Mouse (Mus musculus) adrenal gland, postnatal 36 days (tissue): Measurements from ENCODE around the gene Mpdz. TPM values are rescaled to one million over a fixed set of nuclear protein-coding genes. Genes with fewer than 3 reads are reported as not detected.

Experiments
- DNase-seq, 2 experiments: peaks; one replicate each; pipeline ENCODE4 v3.0.0; 2021; ENCODE audit warnings: mixed read lengths in 1 of 2
- long read RNA-seq, 2 experiments: library from polyadenylated mRNA; stranded (forward); transcript quantifications; one replicate each; pipeline ENCODE4 v2.0.0; 2021; ENCODE audit warnings: borderline sequencing depth in 2 of 2
- total RNA-seq, 2 experiments: library from RNA; stranded (reverse); gene quantifications; 2 replicates each; pipeline ENCODE4 v1.2.3; 2021

Gene Mpdz
- 100 to 1,000 TPM in 1 of 2 experiments, 10 to 100 TPM in 1; 92.0 to 113 TPM for total RNA-seq
- long read RNA-seq, experiment 1, partial matches to known transcripts: 5 of 14 reads
- long read RNA-seq, experiment 1, other reads (novel, unspliced or antisense): 8 of 14 reads
- long read RNA-seq, experiment 2, partial matches to known transcripts: 1 of 6 reads
- long read RNA-seq, experiment 2, other reads (novel, unspliced or antisense): 5 of 6 reads

GRCm38 (mm10) chr4:81442078-81442981 lies at the start of gene Mpdz:
Gene Mpdz, minus strand, starts transcription at chr4:81442815.
- peak; percentile 86 to 90 for DNase-seq

GRCm38 (mm10) chr4:81490556-81490955 lies 47.9 kb upstream of the Mpdz start:
- no peak for DNase-seq

- no peak for DNase-seq
Observed at GRCm38 (mm10) chr4:81484603-81485002, 42.0 kb upstream of the Mpdz start.

- no peak for DNase-seq
Observed at GRCm38 (mm10) chr4:81483887-81484602, 41.4 kb upstream of the Mpdz start.

GRCm38 (mm10) chr4:81483159-81483558 lies 40.5 kb upstream of the Mpdz start:
- DNase-seq: peak in 1 of 2 experiments; percentile 39

GRCm38 (mm10) chr4:81466821-81467220 lies 24.2 kb upstream of the Mpdz start:
- DNase-seq: no peak

GRCm38 (mm10) chr4:81465172-81465571 lies 22.6 kb upstream of the Mpdz start:
- DNase-seq: peak in 1 of 2 experiments; percentile 15

- peak; percentile 67 to 78 for DNase-seq
Observed at GRCm38 (mm10) chr4:81462253-81462652, 19.6 kb upstream of the Mpdz start.

GRCm38 (mm10) chr4:81458921-81459320 lies 16.3 kb upstream of the Mpdz start:
- peak; percentile 57 to 74 for DNase-seq

GRCm38 (mm10) chr4:81453806-81454205 lies 11.2 kb upstream of the Mpdz start:
- peak in 1 of 2 experiments; percentile 39 for DNase-seq

- no peak for DNase-seq
Observed at GRCm38 (mm10) chr4:81452183-81452582, 9.6 kb upstream of the Mpdz start.

- no peak for DNase-seq
Observed at GRCm38 (mm10) chr4:81449413-81449812, 6.8 kb upstream of the Mpdz start.

GRCm38 (mm10) chr4:81443566-81443965 lies 951 bp upstream of the Mpdz start:
- no peak for DNase-seq

- no peak for DNase-seq
Observed at GRCm38 (mm10) chr4:81433961-81434360, 8.7 kb downstream of the Mpdz start.

GRCm38 (mm10) chr4:81430826-81431225 lies 11.8 kb downstream of the Mpdz start:
- DNase-seq: peak in 1 of 2 experiments; percentile 38

- peak in 1 of 2 experiments; percentile 53 for DNase-seq
Observed at GRCm38 (mm10) chr4:81430105-81430504, 12.5 kb downstream of the Mpdz start.

GRCm38 (mm10) chr4:81429670-81430069 lies 12.9 kb downstream of the Mpdz start:
- peak in 1 of 2 experiments; percentile 17 for DNase-seq

GRCm38 (mm10) chr4:81423556-81423955 lies 19.1 kb downstream of the Mpdz start:
- DNase-seq: no peak

- DNase-seq: no peak
Observed at GRCm38 (mm10) chr4:81421621-81422020, 21.0 kb downstream of the Mpdz start.

- no peak for DNase-seq
Observed at GRCm38 (mm10) chr4:81415324-81416026, 27.1 kb downstream of the Mpdz start.

- no peak for DNase-seq
Observed at GRCm38 (mm10) chr4:81414684-81415323, 27.8 kb downstream of the Mpdz start.
